Mouse (Mus musculus) erythroblast, embryonic 14.5 days (primary cell): ENCODE results near the gene Neu2.

ENCODE experiments used
- GATA1 ChIP-seq: IDR thresholded peaks from 2 replicates; pipeline ENCODE4 v1.6.1; 2012; ENCODE audit warnings: low read length, inconsistent platforms, mixed read lengths
- TAL1 ChIP-seq: IDR thresholded peaks from 3 replicates; pipeline ENCODE4 v1.6.1; 2012; ENCODE audit warnings: low read length, inconsistent platforms, mixed read lengths

- TF ChIP-seq TAL1 (no peak), GATA1 (no peak)
Measured at GRCm38 (mm10) chr1:87605296-87605695, 95.6 kb downstream of the Neu2 start.
